Mouse (Mus musculus) layer of hippocampus, adult 9-11 months (tissue): ENCODE results near the gene Klk1.
"Not testable (repeated sequence)": the region's sequence is repeated elsewhere in the genome, so short reads cannot be mapped to it uniquely, and the experiment has no call there.

Experiments used
- DNase-seq: peaks from one replicate; pipeline ENCODE4 v3.0.0; 2022

Klk1 gene

GRCm38 (mm10) chr7:44225076-44225475 is at the start of gene Klk1:
TSS of gene Klk1 (plus strand) at chr7:44225360.
- DNase-seq = no peak

- DNase-seq = no peak
Measured at GRCm38 (mm10) chr7:44179299-44180045, 45.7 kb upstream of the Klk1 start.

DNA sequence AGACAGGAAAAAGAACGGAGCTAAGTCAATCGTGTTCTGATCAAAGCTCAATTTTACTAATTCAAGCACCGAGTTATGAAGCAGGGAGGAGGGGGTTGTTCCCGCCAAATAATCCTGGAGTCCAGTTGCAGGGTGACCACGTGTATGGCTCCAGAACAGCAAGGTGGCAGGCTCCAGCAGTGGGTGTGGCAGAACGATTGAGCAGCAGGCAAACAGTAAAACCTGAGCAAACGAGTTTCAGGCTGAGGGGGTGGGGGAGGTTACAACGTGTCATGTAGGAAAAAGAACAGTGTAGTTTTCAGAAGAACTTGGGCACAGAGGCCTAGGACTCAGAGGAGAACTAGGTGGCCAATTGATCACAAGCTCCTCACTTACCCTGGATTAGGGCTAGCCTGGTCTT is 38.6 kb upstream of the Klk1 start:
- not testable (repeated sequence) for DNase-seq

DNA sequence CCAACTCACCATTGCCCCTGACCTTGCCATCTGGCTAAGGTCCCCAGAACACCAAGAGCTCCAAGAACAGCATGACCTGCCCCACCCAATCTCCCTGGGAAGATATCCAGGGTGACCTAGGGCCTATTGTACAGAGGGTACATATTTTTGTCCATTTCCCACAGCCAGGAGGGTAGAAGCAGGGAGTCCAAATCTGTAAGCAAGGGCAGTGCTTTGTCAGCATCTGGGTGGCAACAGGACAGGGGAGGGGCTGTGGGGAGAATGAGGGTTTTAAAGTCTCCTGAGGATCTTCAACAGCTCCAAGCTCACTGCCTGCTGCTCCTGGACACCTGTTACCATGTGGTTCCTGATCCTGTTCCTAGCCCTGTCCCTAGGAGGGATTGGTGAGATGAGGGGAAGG is 37.2 kb upstream of the Klk1 start, which contains the start of gene Klk1b24:
Klk1b24 (plus strand) TSS at position 301 of the 400 bp plus-strand sequence.
- DNase-seq = not testable (repeated sequence)

DNA sequence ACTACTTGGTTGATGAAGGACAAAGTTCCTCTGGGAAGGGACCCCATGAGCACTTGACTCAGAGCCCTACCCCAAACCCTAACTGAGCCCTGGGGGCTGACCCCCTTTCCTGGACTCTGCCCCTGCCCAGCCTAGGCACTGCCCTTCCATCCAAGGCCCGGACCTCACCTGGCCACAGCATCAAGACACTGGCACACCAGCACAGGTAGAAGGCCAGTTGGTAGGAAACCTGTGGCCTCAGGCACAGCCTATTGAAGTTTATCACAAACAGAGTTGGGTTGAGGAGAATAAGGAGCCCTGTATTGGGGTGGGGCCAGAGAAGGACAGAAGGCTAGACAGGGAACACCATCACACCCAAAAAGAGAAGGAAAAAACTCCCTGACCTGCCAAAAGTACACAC is 31.7 kb upstream of the Klk1 start:
- DNase-seq = not testable (repeated sequence)

GRCm38 (mm10) chr7:44197891-44198290 is 27.3 kb upstream of the Klk1 start, which contains the start of gene Klk1b3:
TSS of gene Klk1b3 (plus strand) at chr7:44198191.
- no peak for DNase-seq

- not testable (repeated sequence) for DNase-seq
Measured at GRCm38 (mm10) chr7:44207135-44207534, 18.0 kb upstream of the Klk1 start, which contains the start of gene Klk1b4. TSS of gene Klk1b4 (plus strand) at chr7:44207435.

- DNase-seq = no peak
Measured at GRCm38 (mm10) chr7:44208307-44208706, 16.9 kb upstream of the Klk1 start.

GRCm38 (mm10) chr7:44215645-44216044 is 9.5 kb upstream of the Klk1 start, which contains the start of gene Klk1b5:
TSS of gene Klk1b5 (plus strand) at chr7:44215945.
- DNase-seq = no peak

- DNase-seq = not testable (repeated sequence)
Measured at GRCm38 (mm10) chr7:44221601-44222000, 3.6 kb upstream of the Klk1 start.

- not testable (repeated sequence) for DNase-seq
Measured at GRCm38 (mm10) chr7:44222335-44222734, 2.8 kb upstream of the Klk1 start.

DNA sequence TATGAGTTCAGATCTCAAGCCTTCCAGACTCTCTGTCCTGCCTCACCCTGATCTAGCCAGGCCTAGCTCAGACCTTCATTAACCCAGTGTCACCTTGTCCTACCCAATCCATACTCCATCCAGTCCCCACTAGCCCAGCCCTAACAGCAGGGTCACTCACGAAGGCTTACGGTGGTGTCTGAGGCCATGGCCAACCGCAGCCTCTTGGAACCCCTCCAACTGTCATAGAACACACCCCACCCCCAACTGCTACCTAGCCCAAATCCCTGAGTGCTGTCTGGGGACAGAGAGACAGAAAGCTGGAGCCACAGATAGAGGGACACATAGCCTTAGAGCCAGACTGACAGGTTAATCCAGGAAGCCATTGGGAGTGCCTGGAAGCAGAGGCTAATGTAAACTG is 10.7 kb downstream of the Klk1 start, which contains the start of gene Gm36864:
Gm36864 (plus strand) TSS at position 269 of the 400 bp plus-strand sequence.
- DNase-seq = no peak

DNA sequence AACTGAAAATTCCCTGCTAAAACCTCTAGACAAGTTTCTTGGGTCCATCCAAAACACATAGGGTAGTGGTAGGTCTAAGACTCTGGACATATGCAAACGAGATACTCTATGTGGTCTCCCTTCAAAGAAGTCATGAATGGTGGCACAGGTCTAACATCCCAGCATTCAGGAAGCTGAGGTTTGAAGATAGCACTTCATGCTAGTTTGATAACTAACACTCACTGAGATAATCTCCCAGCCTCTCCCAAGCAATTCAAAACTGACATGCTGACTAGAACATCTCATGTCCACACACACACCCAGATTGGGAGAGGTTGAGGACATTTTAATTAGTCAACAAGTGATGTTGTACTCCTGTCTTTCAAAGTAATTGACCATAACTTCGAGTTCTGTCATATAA is 14.8 kb downstream of the Klk1 start:
- DNase-seq = no peak

GRCm38 (mm10) chr7:44240712-44241111 is 15.6 kb downstream of the Klk1 start:
- no peak for DNase-seq

DNA sequence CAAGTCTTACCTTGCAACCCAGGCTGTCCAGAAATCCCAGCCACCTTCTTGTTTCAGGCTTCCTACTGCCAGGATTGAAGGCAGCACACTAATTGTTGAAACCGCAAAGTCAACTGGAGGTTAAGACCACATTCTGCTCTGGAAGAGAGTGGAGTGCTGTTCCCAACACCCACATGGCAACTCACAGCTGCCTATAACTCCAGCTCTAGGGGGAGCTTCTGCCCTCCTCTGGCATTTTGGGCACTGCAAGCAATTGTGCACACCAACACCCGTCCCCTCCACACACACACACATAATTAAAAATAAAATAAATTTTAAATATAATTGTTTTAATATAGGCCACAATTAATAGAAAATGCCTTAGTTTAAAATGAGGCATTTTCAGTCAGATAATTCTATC is 16.0 kb downstream of the Klk1 start:
- no peak for DNase-seq

GRCm38 (mm10) chr7:44244080-44244479 is 18.9 kb downstream of the Klk1 start:
- no peak for DNase-seq

GRCm38 (mm10) chr7:44246055-44246983 is 21.2 kb downstream of the Klk1 start, which contains the start of the genes 1700028J19Rik and 2410002F23Rik:
TSS of gene 1700028J19Rik (minus strand) at chr7:44246695.
TSS of gene 2410002F23Rik (plus strand) at chr7:44246722.
- peak; percentile 91 for DNase-seq

DNA sequence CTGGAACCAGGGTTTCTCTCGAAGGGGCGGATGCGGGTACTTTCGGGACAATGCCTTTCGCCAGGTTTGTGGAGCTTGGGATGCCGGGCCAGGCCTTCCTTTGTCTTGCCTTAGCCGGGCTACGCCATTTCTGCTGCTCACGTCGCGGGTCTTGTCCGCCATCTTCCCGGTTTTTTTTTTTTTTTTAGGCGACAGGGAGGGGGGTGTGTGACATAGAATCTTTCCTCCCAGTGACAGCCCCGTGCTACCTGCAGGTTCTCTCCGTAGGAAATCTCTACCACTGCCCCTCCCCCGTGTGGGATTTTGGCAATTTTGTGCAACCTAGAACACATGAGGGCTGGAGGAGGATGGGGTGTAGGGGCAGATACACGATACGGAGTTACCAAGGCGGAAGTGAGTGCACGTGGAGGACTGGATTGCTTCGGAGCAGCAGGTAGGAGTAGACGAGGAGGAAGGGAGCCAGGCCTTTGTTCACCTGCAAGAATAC is 21.9 kb downstream of the Klk1 start:
- DNase-seq = no peak

GRCm38 (mm10) chr7:44247971-44248370 is 22.8 kb downstream of the Klk1 start:
- no peak for DNase-seq

DNA sequence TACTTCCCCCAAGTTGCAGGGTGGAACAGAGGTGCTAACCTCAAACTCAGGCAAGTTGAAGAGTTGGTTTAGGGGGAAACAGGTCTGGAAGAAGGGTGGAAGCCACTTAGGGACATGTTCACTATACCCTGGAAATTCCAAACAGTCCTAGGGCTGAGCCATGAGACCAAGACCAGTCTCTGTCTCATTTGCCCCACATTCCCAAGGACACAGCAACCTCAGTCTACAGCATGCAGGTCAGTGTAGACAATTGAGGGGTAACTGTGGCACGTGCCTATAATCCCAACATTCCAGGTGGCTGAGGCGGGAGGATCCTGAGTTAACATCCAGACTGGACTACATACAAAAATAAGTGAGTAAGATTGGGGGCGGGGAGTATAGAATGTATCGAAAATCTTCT is 24.1 kb downstream of the Klk1 start:
- DNase-seq = no peak

GRCm38 (mm10) chr7:44250732-44251275 is 25.6 kb downstream of the Klk1 start:
- DNase-seq = not testable (repeated sequence)

DNA sequence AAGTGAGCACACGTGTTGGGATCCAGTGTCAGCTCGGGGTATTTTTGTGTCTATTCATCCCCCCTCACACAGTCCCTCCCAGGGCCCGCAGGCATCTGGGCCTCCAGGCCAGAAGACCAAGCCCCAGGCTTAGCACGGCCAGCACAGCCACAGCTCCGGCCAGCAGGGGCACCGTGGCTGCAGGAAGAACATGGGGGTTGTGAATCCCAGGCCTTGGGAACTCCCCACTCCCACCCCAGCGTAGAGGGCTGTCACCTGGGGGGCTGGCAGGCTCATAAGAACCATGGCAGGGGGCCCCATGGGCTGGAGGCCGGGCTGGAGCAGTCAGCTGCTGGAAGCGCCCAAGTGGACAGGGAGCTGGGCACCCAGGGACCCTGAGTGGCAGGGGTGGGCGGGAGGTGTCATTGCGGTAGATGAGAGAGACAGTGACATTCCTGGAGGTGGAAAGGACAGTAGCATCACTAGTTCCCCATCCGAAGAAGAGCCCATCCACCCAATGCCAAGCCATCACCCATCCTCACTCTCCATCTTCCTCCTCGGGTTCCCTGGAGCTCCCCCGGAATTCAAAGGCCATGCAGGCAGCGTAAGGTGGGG is 28.0 kb downstream of the Klk1 start:
- DNase-seq = no peak
